Mouse (Mus musculus) spleen, postnatal 4 days (tissue): Measurements from ENCODE around the gene Fcrla.

Experiments used
- DNase-seq, 2 experiments: peaks; one replicate each; pipeline ENCODE4 v3.0.0; 2022; ENCODE audit warnings: low spot score in 2 of 2

Fcrla gene

GRCm38 (mm10) chr1:170889310-170889709 lies 38.1 kb downstream of the Fcrla start:
- no peak for DNase-seq

- DNase-seq, result no peak
Measured at GRCm38 (mm10) chr1:170886044-170886458, 41.3 kb downstream of the Fcrla start.

GRCm38 (mm10) chr1:170884978-170885561 lies 42.3 kb downstream of the Fcrla start, which contains the start of the genes Gm26620 and Dusp12:
Gene Gm26620, plus strand, starts transcription at chr1:170885065.
Gene Dusp12, minus strand, starts transcription at chr1:170885540.
- DNase-seq, result peak; percentile 79 to 87

- DNase-seq, result no peak
Measured at GRCm38 (mm10) chr1:170884390-170884789, 43.0 kb downstream of the Fcrla start.

GRCm38 (mm10) chr1:170882915-170883485 lies 44.4 kb downstream of the Fcrla start:
- DNase-seq, result no peak

GRCm38 (mm10) chr1:170876906-170877305 lies 50.5 kb downstream of the Fcrla start:
- no peak for DNase-seq

GRCm38 (mm10) chr1:170875676-170876075 lies 51.7 kb downstream of the Fcrla start:
- DNase-seq, result no peak

- no peak for DNase-seq
Measured at GRCm38 (mm10) chr1:170871961-170872360, 55.4 kb downstream of the Fcrla start.

- DNase-seq, result no peak
Measured at GRCm38 (mm10) chr1:170871402-170871801, 56.0 kb downstream of the Fcrla start.

- DNase-seq, result no peak
Measured at GRCm38 (mm10) chr1:170868905-170869283, 58.5 kb downstream of the Fcrla start.

GRCm38 (mm10) chr1:170868107-170868904 lies 59.1 kb downstream of the Fcrla start:
- DNase-seq, result peak; percentile 51 to 70

GRCm38 (mm10) chr1:170867691-170868105 lies 59.7 kb downstream of the Fcrla start, which contains the start of gene Atf6:
Gene Atf6, minus strand, starts transcription at chr1:170867771.
- peak; percentile 96 to 99 for DNase-seq
